Mouse (Mus musculus) CH12.LX (cell line): ENCODE results near the gene Thy1. TPM values are rescaled to one million over a fixed set of nuclear protein-coding genes. Genes with fewer than 3 reads are reported as not detected.

Source experiments
- DNase-seq: peaks from one replicate; pipeline ENCODE4 v3.0.0-alpha.2; 2013; ENCODE audit errors: extremely low read depth
- H3K27ac ChIP-seq: 2 replicates; pipeline ENCODE4 v1.5.1; 2012; ENCODE audit warnings: low read depth, mild to moderate bottlenecking, control low read depth, moderate library complexity; ENCODE audit not compliant: insufficient read depth
- H3K27me3 ChIP-seq: replicated peaks from 2 replicates; pipeline ENCODE3; 2012; ENCODE audit warnings: inconsistent platforms
- H3K36me3 ChIP-seq, 2 experiments: replicated peaks in 1 of 2; 2 replicates each; pipeline versions ENCODE3 to v1.6.1; 2012; ENCODE audit warnings: inconsistent platforms in 1 of 2, low read length in 1 of 2, mild to moderate bottlenecking in 1 of 2, mixed read lengths in 1 of 2, moderate library complexity in 1 of 2; ENCODE audit not compliant: control insufficient read depth in 1 of 2, insufficient read depth in 1 of 2
- H3K4me1 ChIP-seq, 2 experiments: 2 replicates each; pipeline ENCODE4 v1.6.1; 2012; ENCODE audit warnings: inconsistent platforms in 1 of 2, moderate library complexity in 1 of 2; ENCODE audit not compliant: insufficient read depth in 2 of 2, control insufficient read depth in 1 of 2
- H3K4me2 ChIP-seq: 2 replicates; pipeline ENCODE4 v1.6.1; 2012; ENCODE audit warnings: low read depth, mild to moderate bottlenecking, control low read depth; ENCODE audit not compliant: poor library complexity, insufficient read depth, severe bottlenecking
- H3K4me3 ChIP-seq, 3 experiments: fragments of 150-350 bp in 1 of 3; sonication (generic) in 1 of 3; replicated peaks in 1 of 3; 2 replicates each; pipeline versions ENCODE3 to v1.5.1; 2011 to 2012; ENCODE audit warnings: low read depth in 2 of 3, low read length in 2 of 3, mild to moderate bottlenecking in 2 of 3, moderate library complexity in 2 of 3, control low read depth in 1 of 3, improper control_type of control experiment in 1 of 3, inconsistent platforms in 1 of 3, mixed read lengths in 1 of 3; ENCODE audit not compliant: poor library complexity in 1 of 3
- H3K79me2 ChIP-seq: replicated peaks from 2 replicates; pipeline ENCODE4 v1.6.1; 2012; ENCODE audit warnings: mild to moderate bottlenecking, moderate library complexity; ENCODE audit not compliant: control insufficient read depth, poor library complexity, insufficient read depth, severe bottlenecking; ENCODE audit errors: extremely low read depth
- H3K9ac ChIP-seq: 2 replicates; pipeline ENCODE4 v1.6.1; 2012; ENCODE audit warnings: low read depth, mild to moderate bottlenecking, control low read depth, moderate library complexity; ENCODE audit not compliant: insufficient read depth
- H3K9me3 ChIP-seq: replicated peaks from 2 replicates; pipeline ENCODE3; 2012; ENCODE audit warnings: low read length, inconsistent platforms, mixed read lengths
- EP300 ChIP-seq: IDR thresholded peaks from 2 replicates; pipeline ENCODE4 v1.6.1; 2011; ENCODE audit warnings: low read length, improper control_type of control experiment
- ETS1 ChIP-seq: conservative IDR thresholded peaks from 2 replicates; pipeline ENCODE4 v1.6.1; 2012; ENCODE audit warnings: low read depth, mild to moderate bottlenecking, inconsistent platforms, low read length, improper control_type of control experiment, moderate library complexity
- HCFC1 ChIP-seq: IDR thresholded peaks from 2 replicates; pipeline ENCODE4 v1.6.1; 2012; ENCODE audit warnings: low read depth, mild to moderate bottlenecking, inconsistent platforms, low read length, improper control_type of control experiment
- MEF2A ChIP-seq: IDR thresholded peaks from 2 replicates; pipeline ENCODE4 v1.6.1; 2014; ENCODE audit warnings: low read depth, mild to moderate bottlenecking, inconsistent platforms, low read length, improper control_type of control experiment, borderline replicate concordance
- NELFE ChIP-seq: IDR thresholded peaks from 2 replicates; pipeline ENCODE4 v1.6.1; 2011; ENCODE audit warnings: low read depth, low read length, improper control_type of control experiment
- SIN3A ChIP-seq: IDR thresholded peaks from 2 replicates; pipeline ENCODE4 v1.6.1; 2012; ENCODE audit warnings: low read length, improper control_type of control experiment, inconsistent platforms
- UBTF ChIP-seq: IDR thresholded peaks from 2 replicates; pipeline ENCODE4 v1.6.1; 2012; ENCODE audit warnings: low read depth, mild to moderate bottlenecking, inconsistent platforms, low read length, improper control_type of control experiment, moderate library complexity
- ZC3H11A ChIP-seq: IDR thresholded peaks from 2 replicates; pipeline ENCODE4 v1.6.1; 2012; ENCODE audit warnings: low read depth, mild to moderate bottlenecking, inconsistent platforms, low read length, improper control_type of control experiment
- dilution Hi-C: fragments of 300-500 bp; cut with MboI; formaldehyde crosslinking; loops from 2 replicates; pipeline ENCODE4 v1.14.3; 2020; ENCODE audit warnings: low sequenced_read_pairs; ENCODE audit not compliant: extremely low pct_unique_long_range_greater_than_20kb, extremely low pct_ligation_motif_present
- in situ Hi-C: fragments of 300-500 bp; cut with MboI; formaldehyde crosslinking; loops from 3 replicates; pipeline ENCODE4 v1.14.3; 2019; ENCODE audit warnings: low sequenced_read_pairs, low pct_ligation_motif_present, low pct_unique_long_range_greater_than_20kb, mixed read lengths
- polyA plus RNA-seq: library from polyadenylated mRNA; unstranded; fragments of >175 nt; gene quantifications from 2 replicates; pipeline ENCODE4 v1.2.1, GENCODE M21; 2012; ENCODE audit warnings: low read depth; ENCODE audit not compliant: insufficient read length
- total RNA-seq, 2 experiments: library from RNA; depleted of rRNA; stranded (reverse); fragments of 300-350 nt in 1 of 2; fragments of >200 nt in 1 of 2; gene quantifications; 2 replicates each; pipeline ENCODE4 v1.2.3; 2012 to 2014

Thy1 gene
- total and polyA plus RNA-seq, 3 experiments: not detected

DNA sequence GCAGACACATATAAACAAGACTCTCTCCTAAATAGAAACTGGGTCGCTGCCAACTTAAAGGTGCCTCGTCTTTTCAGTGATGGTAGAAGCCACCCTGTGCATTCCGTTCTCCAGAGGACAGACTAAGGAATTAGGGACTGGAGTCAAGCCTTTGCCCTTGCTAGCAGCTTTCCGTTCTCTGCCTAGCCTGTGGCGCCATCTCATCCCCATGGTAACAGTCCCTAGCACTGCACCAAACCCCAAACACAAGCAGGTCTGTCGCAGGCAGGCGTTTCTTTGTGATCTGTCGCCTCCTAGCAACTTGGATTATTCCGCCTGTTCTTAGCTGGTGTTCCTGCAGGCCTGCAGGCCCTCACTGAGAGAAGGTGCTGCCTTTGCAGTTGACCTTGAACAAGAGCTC is 53.4 kb downstream of the Thy1 start:
- TF ChIP-seq UBTF (no peak), NELFE (no peak), ETS1 (no peak), EP300 (no peak), HCFC1 (no peak), SIN3A (no peak), MEF2A (no peak), ZC3H11A (no peak)
- in situ Hi-C loops: no loop called here
- H3K9ac ChIP-seq: no peak overlapping the region
- no peak for DNase-seq
- peaks cover 3 to 41% of the 10 kb centered on the region in 2 experiments for H3K36me3 ChIP-seq
- no peak overlapping the region for H3K4me3 ChIP-seq
- H3K9me3 ChIP-seq: no peaks in the 10 kb centered on the region
- H3K4me1 ChIP-seq: peaks cover 2 to 21% of the 10 kb centered on the region in 2 experiments; a peak in 2 of 4 replicates
- no peaks in the 10 kb centered on the region for H3K79me2 ChIP-seq
- H3K27me3 ChIP-seq: no peaks in the 10 kb centered on the region
- dilution Hi-C loops: no loop called here
- H3K4me2 ChIP-seq: no peak overlapping the region
- H3K27ac ChIP-seq: no peak overlapping the region

Other genes with a start within 250 kb of the Thy1 start
- 1.3 and 2.2 TPM in 2 replicates for gene Usp2, start 23.6 kb downstream of the Thy1 start, total RNA-seq (2012; rRNA removed)
- 1.6 and 2.3 TPM in 2 replicates for gene Usp2, start 23.6 kb downstream of the Thy1 start, total RNA-seq (2014; rRNA removed)
- 1.7 and 2.1 TPM in 2 replicates for gene Usp2, start 23.6 kb downstream of the Thy1 start, polyA plus RNA-seq
- 0.04 TPM in 1 of 2 replicates, not detected in the other for gene Mfrp, start 58.3 kb downstream of the Thy1 start, total RNA-seq (2012; rRNA removed)
- not detected in 2 replicates for gene Mfrp, start 58.3 kb downstream of the Thy1 start, total RNA-seq (2014; rRNA removed)
- gene Mfrp, start 58.3 kb downstream of the Thy1 start, polyA plus RNA-seq: not detected in 2 replicates
- not detected in 2 replicates for gene C1qtnf5, start 63.9 kb downstream of the Thy1 start, total RNA-seq (2012; rRNA removed)
- not detected in 2 replicates for gene C1qtnf5, start 63.9 kb downstream of the Thy1 start, total RNA-seq (2014; rRNA removed)
- gene C1qtnf5, start 63.9 kb downstream of the Thy1 start, polyA plus RNA-seq: not detected in 2 replicates
- not detected in 2 replicates for gene Gm49380, start 70.1 kb downstream of the Thy1 start, total RNA-seq (2012; rRNA removed)
- not detected in 2 replicates for gene Gm49380, start 70.1 kb downstream of the Thy1 start, total RNA-seq (2014; rRNA removed)
- not detected in 2 replicates for gene Gm49380, start 70.1 kb downstream of the Thy1 start, polyA plus RNA-seq
- gene Rnf26, start 70.1 kb downstream of the Thy1 start, total RNA-seq (2012; rRNA removed): 15.3 and 15.4 TPM in 2 replicates
- 9.2 and 11.7 TPM in 2 replicates for gene Rnf26, start 70.1 kb downstream of the Thy1 start, total RNA-seq (2014; rRNA removed)
- gene Rnf26, start 70.1 kb downstream of the Thy1 start, polyA plus RNA-seq: 31.5 and 40.0 TPM in 2 replicates
- gene Mcam, start 91.1 kb downstream of the Thy1 start, total RNA-seq (2012; rRNA removed): 0.98 and 1.1 TPM in 2 replicates
- gene Mcam, start 91.1 kb downstream of the Thy1 start, total RNA-seq (2014; rRNA removed): 0.56 and 0.73 TPM in 2 replicates
- 0.40 and 0.57 TPM in 2 replicates for gene Mcam, start 91.1 kb downstream of the Thy1 start, polyA plus RNA-seq
- 11.9 and 13.4 TPM in 2 replicates for gene Cbl, start 190.7 kb downstream of the Thy1 start, total RNA-seq (2012; rRNA removed)
- gene Cbl, start 190.7 kb downstream of the Thy1 start, total RNA-seq (2014; rRNA removed): 6.5 and 8.3 TPM in 2 replicates
- 27.1 and 39.0 TPM in 2 replicates for gene Cbl, start 190.7 kb downstream of the Thy1 start, polyA plus RNA-seq
- not detected in 2 replicates for gene Ccdc153, start 197.3 kb downstream of the Thy1 start, total RNA-seq (2012; rRNA removed)
- not detected in 2 replicates for gene Ccdc153, start 197.3 kb downstream of the Thy1 start, total RNA-seq (2014; rRNA removed)
- not detected in 2 replicates for gene Ccdc153, start 197.3 kb downstream of the Thy1 start, polyA plus RNA-seq
- gene Pdzd3, start 208.1 kb downstream of the Thy1 start, total RNA-seq (2012; rRNA removed): 0.13 TPM in 1 of 2 replicates, not detected in the other
- gene Pdzd3, start 208.1 kb downstream of the Thy1 start, total RNA-seq (2014; rRNA removed): 0.09 TPM in 1 of 2 replicates, not detected in the other
- 0.21 and 0.26 TPM in 2 replicates for gene Pdzd3, start 208.1 kb downstream of the Thy1 start, polyA plus RNA-seq
- 8.8 and 10.9 TPM in 2 replicates for gene Nlrx1, start 225.2 kb downstream of the Thy1 start, total RNA-seq (2012; rRNA removed)
- gene Nlrx1, start 225.2 kb downstream of the Thy1 start, total RNA-seq (2014; rRNA removed): 8.0 and 8.8 TPM in 2 replicates
- gene Nlrx1, start 225.2 kb downstream of the Thy1 start, polyA plus RNA-seq: 12.6 and 15.4 TPM in 2 replicates
- 0.38 and 0.72 TPM in 2 replicates for gene Abcg4, start 245.2 kb downstream of the Thy1 start, total RNA-seq (2012; rRNA removed)
- gene Abcg4, start 245.2 kb downstream of the Thy1 start, total RNA-seq (2014; rRNA removed): 0.23 TPM in 2 replicates
- gene Abcg4, start 245.2 kb downstream of the Thy1 start, polyA plus RNA-seq: 0.82 and 1.1 TPM in 2 replicates